Mouse (Mus musculus) liver, adult 2 months (tissue): Measurements from ENCODE around the gene Gm20388.

Experiments
- CTCF ChIP-seq: fragments of 200-500 bp; IDR thresholded peaks from 2 replicates; pipeline ENCODE4 v1.5.1; 2011; ENCODE audit warnings: low read depth, low read length, control low read depth
- POLR2A ChIP-seq: fragments of 200-500 bp; IDR thresholded peaks from 2 replicates; pipeline ENCODE4 v1.6.1; 2011; ENCODE audit warnings: low read length, control low read depth; ENCODE audit not compliant: insufficient read depth; ENCODE audit errors: extremely low read depth

DNA sequence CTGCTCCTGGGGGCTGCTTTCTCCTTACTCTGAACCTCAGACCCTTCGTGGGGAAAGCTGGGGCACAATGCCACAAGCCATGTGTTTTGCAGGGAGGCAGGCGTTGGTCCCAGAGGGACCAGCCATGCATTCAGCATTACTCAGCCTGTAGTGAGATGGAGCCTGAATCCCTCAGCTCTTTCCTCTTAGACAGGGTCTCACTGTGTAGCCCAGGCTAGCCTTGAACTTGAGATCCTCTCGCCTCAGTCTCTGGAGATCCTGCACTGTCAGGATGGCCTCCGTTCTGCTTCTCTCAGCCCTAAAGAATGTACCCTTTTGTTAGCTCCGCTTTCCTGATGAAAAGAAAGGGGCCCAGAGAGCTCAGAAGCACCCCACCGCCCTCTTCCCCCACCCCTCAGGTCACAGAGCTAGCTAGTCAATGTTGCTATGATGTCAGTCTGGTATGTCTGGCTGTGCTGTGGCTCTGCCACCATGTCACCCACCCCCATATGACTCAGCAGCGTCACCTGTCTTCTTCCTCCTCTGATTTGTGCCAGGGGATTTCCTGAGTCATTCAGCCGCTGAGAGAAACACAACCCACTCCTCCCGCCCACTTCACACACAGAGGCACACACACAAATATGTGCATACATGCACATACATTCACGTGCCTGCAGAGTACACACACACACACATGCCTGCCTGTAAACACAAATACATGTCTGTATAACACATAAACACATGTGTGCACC lies 314.9 kb downstream of the Gm20388 start:
- TF ChIP-seq POLR2A (no peak), CTCF (no peak)
